Mouse (Mus musculus) frontal cortex, adult 2 months (tissue): ENCODE data around the gene Zdhhc13. TPM values are rescaled to one million over a fixed set of nuclear protein-coding genes. Genes with fewer than 3 reads are reported as not detected.

Experiments used
- DNase-seq, 2 experiments: peaks; one replicate each; pipeline ENCODE4 v3.0.0; 2022; ENCODE audit warnings: low spot score in 1 of 2; ENCODE audit errors: extremely low spot score in 1 of 2
- polyA plus RNA-seq: library from polyadenylated mRNA; depleted of rRNA; stranded (reverse); fragments of >200 nt; gene quantifications from 2 replicates; pipeline ENCODE4 v1.2.3, GENCODE M21; 2012; rRNA removed

Gene Zdhhc13
- polyA plus RNA-seq, 1 experiment = 26.7 TPM

DNA sequence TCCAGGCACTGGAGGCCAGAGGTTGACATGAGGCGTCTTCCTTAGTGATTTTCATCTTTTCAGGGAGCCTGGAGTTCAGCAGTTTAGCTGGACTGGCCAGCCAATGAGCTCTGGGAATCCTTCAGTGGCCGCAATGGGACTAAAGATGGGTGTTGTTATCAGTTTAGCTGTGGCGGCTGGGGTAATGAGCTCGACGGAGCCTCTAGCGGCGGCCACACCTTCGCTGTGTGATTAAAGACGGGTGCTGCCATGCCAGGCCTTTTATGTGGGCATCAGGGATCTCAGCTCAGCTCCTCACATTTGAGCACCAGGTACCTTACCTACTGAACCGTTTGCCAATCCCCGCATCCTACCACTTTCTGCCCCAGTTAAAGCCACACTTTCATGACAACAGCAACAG lies 82.5 kb downstream of the Zdhhc13 start:
- DNase-seq = no peak

DNA sequence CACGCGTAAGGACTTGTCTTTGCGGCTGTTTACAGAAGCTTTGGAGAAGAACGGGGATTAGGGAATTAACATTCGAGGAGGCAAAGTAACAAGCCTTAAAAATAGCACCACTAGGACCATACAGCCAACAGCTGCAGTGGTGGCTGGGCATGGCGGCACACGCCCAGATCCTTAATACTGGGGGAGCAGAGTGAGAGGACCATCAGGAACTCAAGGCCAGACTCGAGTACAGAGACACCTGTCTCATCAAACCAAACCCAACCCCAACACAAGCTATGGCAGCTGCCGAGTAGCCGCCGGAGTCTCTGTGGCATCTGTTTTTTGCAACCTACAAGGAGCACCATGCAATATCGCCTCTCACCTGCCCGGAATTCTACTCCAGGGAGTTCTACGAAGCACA lies 86.3 kb downstream of the Zdhhc13 start:
- no peak for DNase-seq

DNA sequence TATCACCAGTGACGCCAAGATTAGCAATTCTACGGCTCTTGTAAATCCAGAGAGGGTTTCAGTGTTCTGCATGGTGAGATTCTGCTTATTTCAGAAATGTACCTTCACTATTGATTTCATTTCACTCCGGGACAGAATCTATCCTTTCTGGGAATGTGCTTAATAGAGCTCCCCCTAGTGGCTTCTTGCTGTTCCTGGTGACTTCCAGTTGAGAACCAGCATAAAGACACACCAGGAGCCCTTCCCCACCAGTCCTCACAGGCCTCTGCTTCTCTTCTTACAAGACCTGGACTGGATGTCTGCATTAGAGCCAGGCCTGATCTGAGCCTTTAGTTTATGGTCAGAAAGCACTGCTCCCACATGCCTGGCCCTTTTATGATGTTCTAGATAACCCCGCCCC lies 87.7 kb downstream of the Zdhhc13 start:
- DNase-seq = peak; percentile 27 to 83

Other genes with a start within 250 kb of the Zdhhc13 start
- gene Mrgprb2, start 230.9 kb upstream of the Zdhhc13 start, polyA plus RNA-seq = not detected in 2 replicates
- not detected in 2 replicates for gene Mrgprb3, start 145.2 kb upstream of the Zdhhc13 start, polyA plus RNA-seq
- 0.17 TPM in 1 of 2 replicates, not detected in the other for gene Csrp3, start 59.0 kb downstream of the Zdhhc13 start, polyA plus RNA-seq
- 0.52 and 0.71 TPM in 2 replicates for gene E2f8, start 92.6 kb downstream of the Zdhhc13 start, polyA plus RNA-seq
- gene Nav2, start 119.7 kb downstream of the Zdhhc13 start, polyA plus RNA-seq = 48.9 and 49.2 TPM in 2 replicates